In the genomic region with DNA sequence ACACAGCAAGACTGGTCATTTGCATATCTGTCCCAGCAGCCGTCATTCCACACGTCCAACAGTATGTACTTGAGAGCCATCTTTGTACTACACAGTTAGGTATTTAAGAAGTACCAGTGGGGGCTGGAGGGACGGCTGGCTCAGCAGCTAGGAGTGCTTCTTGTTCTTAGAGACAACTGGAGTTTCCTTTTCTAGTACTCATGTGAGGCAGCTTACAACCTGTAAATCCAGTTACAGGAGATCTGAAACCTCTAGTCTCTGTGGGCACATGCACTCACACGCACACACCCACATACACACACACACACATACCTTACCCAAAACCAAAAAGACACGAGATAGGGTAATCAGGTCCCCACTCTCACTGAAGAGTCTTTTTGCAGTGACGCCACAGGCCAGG, we compare ENCODE assay signal across 20 mouse cellular contexts. TPM values are rescaled to one million over a fixed set of nuclear protein-coding genes. Genes with fewer than 3 reads are reported as not detected.
DNase-seq lines count a peak whose midpoint lies in the region; ATAC-seq and TF ChIP-seq lines count a peak whose summit lies in the region.
"Had no signal": no experiment of that assay in that cellular context is flagged by ENCODE, and none has a peak within 500 bp of the region (broad histone marks: within the 10 kb centered on the region; RNA-seq: fewer than 3 reads in every experiment).

No protein-coding gene starts in this region.

- peaks cover 13% of the 10 kb centered on the region for H3K4me1 ChIP-seq in testis, adult 2 months (ENCODE audit: control insufficient read depth, insufficient read depth, low read length)
- no peaks in the 10 kb centered on the region for H3K4me1 ChIP-seq in lung, embryonic 14.5 days (ENCODE audit: insufficient read depth)
- H3K4me1 ChIP-seq: hindbrain, embryonic 15.5 days had no signal

- 0 out of 2 replicates have a peak, but pooled peaks have one; percentile 19 for ATAC-seq in lung, embryonic 14.5 days (ENCODE audit: insufficient read depth)
- ATAC-seq: forebrain, postnatal 0 days had no signal

- H3K4me2 ChIP-seq in lung, embryonic 14.5 days = no peak overlapping the region
- H3K4me2 ChIP-seq: heart, embryonic 11.5 days; hindbrain, embryonic 15.5 days; liver, embryonic 15.5 days had no signal

- no peak for DNase-seq in testis, postnatal 10 days (ENCODE audit: low spot score)
- DNase-seq in lung, embryonic 14.5 days = peak; percentile 40
- peak; percentile 46 to 80 for DNase-seq in lung, postnatal 4 days
- DNase-seq in thymus, postnatal 4 days = peak; percentile 53
- DNase-seq in cerebellum, postnatal 36 days = no peak
- DNase-seq in spleen, postnatal 10 days (ENCODE audit: low spot score in 2 of 2) = no peak
- no peak for DNase-seq in left cerebral cortex, adult 8-10 months (ENCODE audit: low spot score in 2 of 2)
- DNase-seq: adrenal gland, adult 2 months; cerebellum, postnatal 10 days; forebrain, postnatal 0 days; heart, postnatal 14 days; kidney, adult 18-20 months; kidney, postnatal 14 days; right cerebral cortex, postnatal 25 days had no signal

- WGBS in lung, embryonic 14.5 days = 40% methylated on average over 6 of the region's 6 CpGs

- H3K27ac ChIP-seq in testis, adult 2 months (ENCODE audit: control insufficient read depth, insufficient read depth, low read depth, low read length) = no peak overlapping the region
- H3K27ac ChIP-seq in lung, embryonic 14.5 days (ENCODE audit: low read depth) = peak overlapping the region; percentile 36; the same call in 1 of the 2 replicates
- H3K27ac ChIP-seq: hindbrain, embryonic 15.5 days; liver, embryonic 15.5 days had no signal

- no peaks in the 10 kb centered on the region for H3K9me3 ChIP-seq in lung, embryonic 14.5 days (ENCODE audit: low read depth, low read length)
- H3K9me3 ChIP-seq: G1E; hindbrain, embryonic 15.5 days; liver, embryonic 15.5 days had no signal

- no peak for TF ChIP-seq CTCF in testis, adult 2 months (IDR thresholded peaks at IDR 0.05; ENCODE audit: control insufficient read depth, insufficient read depth, insufficient replicate concordance, low read depth, low read length)
- TF ChIP-seq CTCF in lung, embryonic 14.5 days (IDR thresholded peaks at IDR 0.05; ENCODE audit: low read depth) = no peak

- H3K4me3 ChIP-seq in testis, adult 2 months (ENCODE audit: control insufficient read depth, low read depth, low read length) = peak overlapping the region; percentile 57
- H3K4me3 ChIP-seq in lung, embryonic 14.5 days (ENCODE audit: low read depth, low read length) = no peak overlapping the region
- H3K4me3 ChIP-seq: erythroblast, embryonic 14.5 days; hindbrain, embryonic 15.5 days; liver, embryonic 15.5 days had no signal

- TF ChIP-seq POLR2A in testis, adult 2 months (IDR thresholded peaks at IDR 0.05; ENCODE audit: control insufficient read depth, low read depth, low read length) = no peak

- H3K36me3 ChIP-seq in testis, adult 2 months (ENCODE audit: control insufficient read depth, insufficient read depth, low read length) = no peaks in the 10 kb centered on the region
- no peaks in the 10 kb centered on the region for H3K36me3 ChIP-seq in lung, embryonic 14.5 days (ENCODE audit: insufficient read depth)
- H3K36me3 ChIP-seq: G1E; hindbrain, embryonic 15.5 days; liver, embryonic 15.5 days had no signal

- no peak overlapping the region for H3K9ac ChIP-seq in lung, embryonic 14.5 days
- H3K9ac ChIP-seq: forebrain, postnatal 0 days; hindbrain, embryonic 15.5 days; liver, embryonic 15.5 days had no signal

- no peaks in the 10 kb centered on the region for H3K27me3 ChIP-seq in testis, adult 2 months (ENCODE audit: control insufficient read depth, insufficient read depth, low read length)
- H3K27me3 ChIP-seq in lung, embryonic 14.5 days (ENCODE audit: insufficient read depth, low read length) = no peaks in the 10 kb centered on the region
- H3K27me3 ChIP-seq: hindbrain, embryonic 15.5 days; liver, embryonic 15.5 days had no signal

RNA-seq across cellular contexts. Expression of a gene that starts 18.9 kb away (rescaled TPM):
- 9.6 and 13.8 TPM in 2 replicates for polyA plus RNA-seq in testis, adult 2 months (2012; rRNA removed)
- polyA plus RNA-seq in lung, embryonic 14.5 days (2014; fragmentation: Nextera tagmentation; extraction: Ambion mirVana) = 214 and 220 TPM in 2 replicates
- total RNA-seq in left cerebral cortex, adult 8-10 months (2022) = 10 to 100 TPM; 52.8 to 55.2 (median 53.2) TPM

Comparison
In these comparisons a context has a peak if more than half of its experiments do, and no peak if none do; other contexts are left out.
1. DNase-seq: peak in lung, embryonic 14.5 days (single experiment), lung, postnatal 4 days (2 of 2) and thymus, postnatal 4 days (single experiment); none in testis, postnatal 10 days (single experiment), cerebellum, postnatal 36 days (0 of 2), spleen, postnatal 10 days (0 of 2) and left cerebral cortex, adult 8-10 months (0 of 2).
2. RNA of a gene that starts 18.9 kb away (polyA plus RNA-seq): 214 to 220 TPM in lung, embryonic 14.5 days; 9.6 to 13.8 TPM in testis, adult 2 months; every median in the first group is over 10 times any median in the second.